Mouse (Mus musculus) brain, adult 2 months (tissue): ENCODE data around the gene Zfy2.

ENCODE experiments used
- DNase-seq: peaks from one replicate; pipeline ENCODE4 v3.0.0; 2011; ENCODE audit warnings: low read depth, low spot score

The Zfy2 gene

GRCm38 (mm10) chrY:2170309-2170708 lies at the start of gene Zfy2:
Gene Zfy2, minus strand, starts transcription at chrY:2170409.
- DNase-seq, result no peak
